9 mouse cellular contexts compared by ENCODE assay signal in genomic region chr11:54093000-54093399, GRCm38 (mm10). TPM values are rescaled to one million over a fixed set of nuclear protein-coding genes. Genes with fewer than 3 reads are reported as not detected.
DNase-seq lines count a peak whose midpoint lies in the region; ATAC-seq and TF ChIP-seq lines count a peak whose summit lies in the region.
"Had no signal": no experiment of that assay in that cellular context is flagged by ENCODE, and none has a peak within 500 bp of the region (broad histone marks: within the 10 kb centered on the region; RNA-seq: fewer than 3 reads in every experiment).

No protein-coding gene starts in this region.

- no peaks in the 10 kb centered on the region for H3K27me3 ChIP-seq in intestine, postnatal 0 days (replicated peaks; ENCODE audit: control insufficient read depth, insufficient read depth, low read length)
- no peaks in the 10 kb centered on the region for H3K27me3 ChIP-seq in intestine, embryonic 15.5 days (replicated peaks)
- no peaks in the 10 kb centered on the region for H3K27me3 ChIP-seq in forebrain, embryonic 13.5 days
- no peaks in the 10 kb centered on the region for H3K27me3 ChIP-seq in forebrain, embryonic 16.5 days (replicated peaks; ENCODE audit: control insufficient read depth, insufficient read depth, low read length)
- H3K27me3 ChIP-seq: lung, embryonic 15.5 days had no signal

- 8% methylated on average over 3 of the region's 3 CpGs for WGBS in intestine, postnatal 0 days
- 10% methylated on average over 3 of the region's 3 CpGs for WGBS in intestine, embryonic 15.5 days
- 36% methylated on average over 3 of the region's 3 CpGs for WGBS in macrophage (ENCODE audit: missing documents)
- 7% methylated on average over 3 of the region's 3 CpGs for WGBS in forebrain, embryonic 13.5 days
- 6% methylated on average over 3 of the region's 3 CpGs for WGBS in forebrain, embryonic 16.5 days

- H3K4me1 ChIP-seq in intestine, postnatal 0 days (replicated peaks; ENCODE audit: control insufficient read depth, insufficient read depth, low read length), result no peaks in the 10 kb centered on the region
- no peaks in the 10 kb centered on the region; the same call in 1 of the 2 replicates for H3K4me1 ChIP-seq in intestine, embryonic 15.5 days (replicated peaks)
- 0 out of 2 replicates have a peak, but pooled peaks cover 3% of the 10 kb centered on the region for H3K4me1 ChIP-seq in forebrain, embryonic 13.5 days
- no peaks in the 10 kb centered on the region for H3K4me1 ChIP-seq in forebrain, embryonic 16.5 days (replicated peaks; ENCODE audit: control insufficient read depth, insufficient read depth, low read length)
- H3K4me1 ChIP-seq: lung, embryonic 15.5 days had no signal

- no peaks in the 10 kb centered on the region for H3K36me3 ChIP-seq in intestine, postnatal 0 days (ENCODE audit: control insufficient read depth, insufficient read depth)
- no peaks in the 10 kb centered on the region for H3K36me3 ChIP-seq in intestine, embryonic 15.5 days
- H3K36me3 ChIP-seq in macrophage (ENCODE audit: inconsistent target), result no peaks in the 10 kb centered on the region
- no peaks in the 10 kb centered on the region for H3K36me3 ChIP-seq in forebrain, embryonic 13.5 days (ENCODE audit: poor library complexity, severe bottlenecking)
- H3K36me3 ChIP-seq in forebrain, embryonic 16.5 days (ENCODE audit: control insufficient read depth, insufficient read depth), result no peaks in the 10 kb centered on the region
- H3K36me3 ChIP-seq: lung, embryonic 15.5 days had no signal

- no peak overlapping the region for H3K4me2 ChIP-seq in intestine, postnatal 0 days (replicated peaks; ENCODE audit: low read depth)
- no peak overlapping the region for H3K4me2 ChIP-seq in intestine, embryonic 15.5 days (replicated peaks)
- no peak overlapping the region for H3K4me2 ChIP-seq in forebrain, embryonic 13.5 days
- H3K4me2 ChIP-seq in forebrain, embryonic 16.5 days (ENCODE audit: low read length), result no peak overlapping the region
- H3K4me2 ChIP-seq: lung, embryonic 15.5 days had no signal

- no peaks in the 10 kb centered on the region for H3K79me2 ChIP-seq in macrophage (ENCODE audit: inconsistent target)

- no peak overlapping the region for H3K4me3 ChIP-seq in intestine, postnatal 0 days (ENCODE audit: low read depth, low read length)
- H3K4me3 ChIP-seq in intestine, embryonic 15.5 days (replicated peaks), result no peak overlapping the region
- no peak overlapping the region for H3K4me3 ChIP-seq in macrophage (ENCODE audit: inconsistent target)
- no peak overlapping the region for H3K4me3 ChIP-seq in forebrain, embryonic 13.5 days
- H3K4me3 ChIP-seq in forebrain, embryonic 16.5 days (replicated peaks; ENCODE audit: low read length), result no peak overlapping the region
- H3K4me3 ChIP-seq: lung, embryonic 15.5 days had no signal

- peak; percentile 83 for TF ChIP-seq CTCF in intestine, postnatal 0 days (IDR thresholded peaks at IDR 0.05; ENCODE audit: low read depth)
- TF ChIP-seq CTCF in brain, embryonic 14.5 days (IDR thresholded peaks at IDR 0.05; ENCODE audit: borderline replicate concordance, extremely low read depth, insufficient read depth, insufficient read length), result peak; percentile 81

- no peak for TF ChIP-seq POLR2A in brain, embryonic 14.5 days (IDR thresholded peaks at IDR 0.05; ENCODE audit: borderline replicate concordance, extremely low read depth, insufficient read depth, insufficient read length, poor library complexity, severe bottlenecking)

- ATAC-seq in intestine, postnatal 0 days, result no peak
- no peak for ATAC-seq in intestine, embryonic 15.5 days
- no peak for ATAC-seq in forebrain, embryonic 13.5 days
- no peak for ATAC-seq in forebrain, embryonic 16.5 days

- no peak overlapping the region for H3K9ac ChIP-seq in intestine, postnatal 0 days (ENCODE audit: low read depth, low read length)
- no peak overlapping the region for H3K9ac ChIP-seq in intestine, embryonic 15.5 days
- no peak overlapping the region for H3K9ac ChIP-seq in forebrain, embryonic 13.5 days
- no peak overlapping the region for H3K9ac ChIP-seq in forebrain, embryonic 16.5 days (replicated peaks; ENCODE audit: low read depth, low read length)
- H3K9ac ChIP-seq: lung, embryonic 15.5 days had no signal

- H3K27ac ChIP-seq in intestine, postnatal 0 days (ENCODE audit: low read depth, low read length), result no peak overlapping the region
- H3K27ac ChIP-seq in intestine, embryonic 15.5 days, result no peak overlapping the region
- H3K27ac ChIP-seq in macrophage, result peak overlapping the region; percentile 98
- no peak overlapping the region for H3K27ac ChIP-seq in forebrain, embryonic 13.5 days
- H3K27ac ChIP-seq in forebrain, embryonic 16.5 days (ENCODE audit: low read length), result no peak overlapping the region
- H3K27ac ChIP-seq: lung, embryonic 15.5 days had no signal

- H3K9me3 ChIP-seq in intestine, postnatal 0 days (ENCODE audit: control insufficient read depth), result no peaks in the 10 kb centered on the region
- no peaks in the 10 kb centered on the region for H3K9me3 ChIP-seq in intestine, embryonic 15.5 days
- H3K9me3 ChIP-seq in forebrain, embryonic 13.5 days (replicated peaks), result no peaks in the 10 kb centered on the region
- no peaks in the 10 kb centered on the region for H3K9me3 ChIP-seq in forebrain, embryonic 16.5 days (ENCODE audit: control insufficient read depth, low read length)
- H3K9me3 ChIP-seq: lung, embryonic 15.5 days had no signal

- DNase-seq in ES-CJ7 (ENCODE audit: low read depth, low spot score), result peak; percentile 53
- peak; percentile 65 for DNase-seq in brain, embryonic 14.5 days (ENCODE audit: low read depth)
- peak; percentile 72 for DNase-seq in heart, postnatal 4 days

RNA-seq across cellular contexts. Expression of gene P4ha2, which starts 6.9 kb away (rescaled TPM):
- polyA plus RNA-seq in intestine, postnatal 0 days (2015; fragmentation: Nextera tagmentation; extraction: Ambion mirVana), result 6.9 and 8.3 TPM in 2 replicates
- 41.8 and 44.8 TPM in 2 replicates for polyA plus RNA-seq in intestine, embryonic 15.5 days (2015; fragmentation: Nextera tagmentation; extraction: Ambion mirVana)
- 14.0 and 15.0 TPM in 2 replicates for polyA plus RNA-seq in brain, embryonic 14.5 days (2012; rRNA removed)
- total RNA-seq in heart, postnatal 4 days (2021), result 10 to 100 TPM; 24.6 to 28.1 TPM
- 10 to 100 TPM in 12 of 26 experiments, 1 to 10 TPM in 14; 1.3 to 33.9 (median 9.6) TPM for total RNA-seq in macrophage (2018; cell fraction: chromatin; rRNA removed)
- total RNA-seq in macrophage (2018; cell fraction: cytosol; rRNA removed), result 10 to 100 TPM in 2 of 26 experiments, 1 to 10 TPM in 24; 2.6 to 10.9 (median 5.4) TPM
- 10 to 100 TPM in 10 of 26 experiments, 1 to 10 TPM in 16; 4.3 to 32.0 (median 8.7) TPM for total RNA-seq in macrophage (2018; cell fraction: nucleus; rRNA removed)
- 8.3 to 15.6 TPM (median 11.6 TPM) in 3 replicates for polyA plus RNA-seq in macrophage (2018)
- polyA plus RNA-seq in forebrain, embryonic 13.5 days (2015; fragmentation: Nextera tagmentation; extraction: Ambion mirVana), result 5.5 and 5.6 TPM in 2 replicates
- 6.8 and 8.6 TPM in 2 replicates for polyA plus RNA-seq in forebrain, embryonic 16.5 days (2015; fragmentation: Nextera tagmentation; extraction: Ambion mirVana)

RNA-seq across cellular contexts. Expression of gene Pdlim4, which starts 24.2 kb away (rescaled TPM):
- 21.0 and 22.6 TPM in 2 replicates for polyA plus RNA-seq in intestine, postnatal 0 days (2015; fragmentation: Nextera tagmentation; extraction: Ambion mirVana)
- 35.9 and 42.1 TPM in 2 replicates for polyA plus RNA-seq in intestine, embryonic 15.5 days (2015; fragmentation: Nextera tagmentation; extraction: Ambion mirVana)
- 26.0 and 38.9 TPM in 2 replicates for polyA plus RNA-seq in brain, embryonic 14.5 days (2012; rRNA removed)
- total RNA-seq in heart, postnatal 4 days (2021), result 10 to 100 TPM; 25.4 to 26.8 TPM
- 10 to 100 TPM; 13.2 to 89.9 (median 45.3) TPM for total RNA-seq in macrophage (2018; cell fraction: chromatin; rRNA removed)
- 10 to 100 TPM; 32.2 to 67.7 (median 41.7) TPM for total RNA-seq in macrophage (2018; cell fraction: cytosol; rRNA removed)
- 10 to 100 TPM; 15.0 to 75.9 (median 36.0) TPM for total RNA-seq in macrophage (2018; cell fraction: nucleus; rRNA removed)
- 33.9 to 78.0 TPM (median 67.8 TPM) in 3 replicates for polyA plus RNA-seq in macrophage (2018)
- polyA plus RNA-seq in forebrain, embryonic 13.5 days (2015; fragmentation: Nextera tagmentation; extraction: Ambion mirVana), result 36.2 and 38.3 TPM in 2 replicates
- polyA plus RNA-seq in forebrain, embryonic 16.5 days (2015; fragmentation: Nextera tagmentation; extraction: Ambion mirVana), result 45.3 and 49.5 TPM in 2 replicates
